Mouse (Mus musculus) thymus, postnatal 14 days (tissue): ENCODE data around the gene Pus10.
"Not testable (repeated sequence)": the region's sequence is repeated elsewhere in the genome, so short reads cannot be mapped to it uniquely, and the experiment has no call there.

Source experiments
- DNase-seq: peaks from one replicate; pipeline ENCODE4 v3.0.0; 2021

Pus10 gene

GRCm38 (mm10) chr11:23767369-23767768, 101.9 kb downstream of the Pus10 start:
- DNase-seq, result not testable (repeated sequence)

GRCm38 (mm10) chr11:23767928-23768327, 102.5 kb downstream of the Pus10 start:
- DNase-seq, result no peak

DNA sequence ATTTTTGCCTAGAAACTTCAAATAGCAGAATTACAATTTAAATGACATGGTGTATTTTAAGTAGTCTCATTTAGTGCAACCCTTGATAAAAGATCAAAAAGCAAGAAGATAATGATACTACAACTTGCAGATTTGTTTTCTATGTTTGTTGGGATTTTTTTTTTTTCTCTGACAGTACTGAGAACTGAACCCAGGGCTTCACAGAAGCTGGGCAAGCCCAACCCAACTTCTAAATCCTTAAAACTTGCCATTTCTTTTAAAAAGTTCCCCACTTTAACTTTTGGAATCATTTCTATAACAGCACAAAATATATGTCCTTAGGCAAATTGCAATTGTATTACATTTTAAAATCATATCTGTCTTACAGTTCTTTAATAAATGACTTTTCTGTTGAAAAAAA, 103.6 kb downstream of the Pus10 start:
- no peak for DNase-seq

GRCm38 (mm10) chr11:23769686-23770509, 104.4 kb downstream of the Pus10 start:
- DNase-seq, result peak; percentile 47

GRCm38 (mm10) chr11:23770510-23770759, 105.0 kb downstream of the Pus10 start:
- no peak for DNase-seq

- peak; percentile 92 for DNase-seq
Observed at GRCm38 (mm10) chr11:23770760-23771506, 105.5 kb downstream of the Pus10 start, which contains the start of gene Rel. TSS of gene Rel (minus strand) at chr11:23770970.

- DNase-seq, result peak; percentile 9
Observed at GRCm38 (mm10) chr11:23771507-23772097, 106.1 kb downstream of the Pus10 start.

- DNase-seq, result no peak
Observed at GRCm38 (mm10) chr11:23772471-23772870, 107.0 kb downstream of the Pus10 start.

DNA sequence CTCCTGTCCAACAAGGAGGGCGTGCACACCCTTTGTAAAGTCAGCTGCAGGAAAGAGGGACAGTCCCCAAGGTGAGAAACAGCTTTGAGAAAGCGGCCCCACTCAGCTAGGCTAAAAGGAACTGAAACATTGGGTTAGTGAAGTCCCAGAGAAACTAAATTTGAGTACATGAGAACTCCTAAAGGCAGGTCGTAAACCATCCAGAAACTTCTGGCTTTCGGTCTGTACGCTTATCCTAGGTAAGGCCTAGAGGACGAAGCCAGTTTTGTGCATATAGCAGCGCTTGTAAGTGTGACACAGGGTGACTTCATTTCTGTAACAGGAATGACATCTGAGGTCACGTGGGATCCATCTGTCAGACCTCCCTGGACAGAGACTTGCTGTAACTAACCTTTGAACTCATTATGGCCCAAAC, 113.3 kb downstream of the Pus10 start:
- DNase-seq, result no peak

- DNase-seq, result no peak
Observed at GRCm38 (mm10) chr11:23782038-23782437, 116.6 kb downstream of the Pus10 start.
